Mouse (Mus musculus) testis, adult 2 months (tissue): ENCODE measurements around the gene Cdca7l. TPM values are rescaled to one million over a fixed set of nuclear protein-coding genes. Genes with fewer than 3 reads are reported as not detected.

Experiments used
- H3K27ac ChIP-seq: fragments of 200-500 bp; 2 replicates; pipeline ENCODE4 v1.5.1; 2012; ENCODE audit warnings: low read depth, low read length; ENCODE audit not compliant: control insufficient read depth, insufficient read depth
- H3K27me3 ChIP-seq: fragments of 200-500 bp; 2 replicates; pipeline ENCODE4 v1.6.1; 2012; ENCODE audit warnings: mild to moderate bottlenecking, low read length, moderate library complexity; ENCODE audit not compliant: control insufficient read depth, insufficient read depth
- H3K36me3 ChIP-seq: fragments of 200-500 bp; 2 replicates; pipeline ENCODE4 v1.6.1; 2012; ENCODE audit warnings: mild to moderate bottlenecking, low read length; ENCODE audit not compliant: control insufficient read depth, insufficient read depth
- H3K4me1 ChIP-seq: fragments of 200-500 bp; 2 replicates; pipeline ENCODE4 v1.6.1; 2012; ENCODE audit warnings: low read length; ENCODE audit not compliant: control insufficient read depth, insufficient read depth
- H3K4me3 ChIP-seq: fragments of 200-500 bp; 2 replicates; pipeline ENCODE4 v1.5.1; 2012; ENCODE audit warnings: low read depth, mild to moderate bottlenecking, low read length, moderate library complexity, mixed read lengths; ENCODE audit not compliant: control insufficient read depth
- CTCF ChIP-seq: fragments of 200-500 bp; IDR thresholded peaks from 2 replicates; pipeline ENCODE4 v1.5.1; 2012; ENCODE audit warnings: low read depth, mild to moderate bottlenecking, inconsistent platforms, low read length, moderate library complexity; ENCODE audit not compliant: control insufficient read depth, insufficient read depth, insufficient replicate concordance
- POLR2A ChIP-seq: fragments of 200-500 bp; IDR thresholded peaks from 2 replicates; pipeline ENCODE4 v1.6.1; 2012; ENCODE audit warnings: low read depth, mild to moderate bottlenecking, inconsistent platforms, low read length, moderate library complexity; ENCODE audit not compliant: control insufficient read depth
- polyA plus RNA-seq: library from polyadenylated mRNA; depleted of rRNA; stranded (reverse); fragments of >200 nt; gene quantifications from 2 replicates; pipeline ENCODE4 v1.2.3, GENCODE M21; 2012

Cdca7l gene
- polyA plus RNA-seq, 1 experiment: 6.4 TPM

GRCm38 (mm10) chr12:117832190-117832589 lies 28.1 kb downstream of the Cdca7l start:
- Histone ChIP-seq H3K4me3 (no peak overlapping the region), H3K4me1 (no peaks in the 10 kb centered on the region), H3K27ac (no peak overlapping the region), H3K36me3 (no peaks in the 10 kb centered on the region), H3K27me3 (no peaks in the 10 kb centered on the region)
- TF ChIP-seq POLR2A (no peak), CTCF (no peak)

DNA sequence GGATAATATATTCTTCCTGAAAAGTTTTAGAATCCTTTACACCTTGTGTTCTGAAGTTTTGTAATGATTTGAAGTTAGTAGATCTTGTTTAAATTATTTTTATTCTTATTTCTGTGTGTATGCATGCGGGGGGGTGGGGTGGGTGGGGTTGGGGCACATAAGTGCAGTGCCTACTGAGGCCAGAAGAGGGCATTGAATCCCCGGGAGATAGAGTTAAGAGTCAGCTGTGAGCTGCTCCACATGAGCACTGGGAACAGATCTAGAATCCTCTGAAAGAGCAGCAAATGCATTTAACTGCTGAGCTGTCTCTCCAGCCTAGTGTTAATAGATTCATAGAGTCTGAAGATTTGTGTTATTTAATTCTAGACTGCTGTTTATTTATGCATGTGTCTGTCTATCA lies 30.6 kb downstream of the Cdca7l start:
- H3K27me3 ChIP-seq: no peaks in the 10 kb centered on the region
- no peak overlapping the region for H3K27ac ChIP-seq
- H3K4me1 ChIP-seq: no peaks in the 10 kb centered on the region
- H3K36me3 ChIP-seq: no peaks in the 10 kb centered on the region
- H3K4me3 ChIP-seq: no peak overlapping the region
- TF ChIP-seq POLR2A (no peak), CTCF (no peak)

DNA sequence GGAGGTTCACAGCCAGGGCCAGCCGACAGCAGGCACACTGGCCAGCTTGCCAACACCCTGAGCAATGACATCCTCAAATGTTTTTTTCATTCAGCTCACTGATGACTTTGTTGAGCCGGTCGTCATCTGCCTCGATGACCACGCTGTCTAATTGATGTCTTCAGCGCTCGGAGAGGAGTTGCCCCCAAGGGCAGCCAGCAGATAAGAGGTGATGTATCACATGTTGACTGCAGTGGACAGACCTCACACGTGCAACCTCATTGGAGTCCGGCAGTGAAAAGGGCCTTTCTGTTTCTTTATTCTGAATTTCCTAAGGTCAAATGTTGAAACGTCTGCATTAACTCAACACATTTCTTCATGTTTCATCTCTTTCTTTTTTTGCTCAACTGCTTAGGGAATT lies 31.3 kb downstream of the Cdca7l start:
- Histone ChIP-seq H3K27ac (no peak overlapping the region), H3K4me3 (no peak overlapping the region), H3K36me3 (no peaks in the 10 kb centered on the region), H3K27me3 (no peaks in the 10 kb centered on the region), H3K4me1 (no peaks in the 10 kb centered on the region)
- TF ChIP-seq POLR2A (no peak), CTCF (no peak)

DNA sequence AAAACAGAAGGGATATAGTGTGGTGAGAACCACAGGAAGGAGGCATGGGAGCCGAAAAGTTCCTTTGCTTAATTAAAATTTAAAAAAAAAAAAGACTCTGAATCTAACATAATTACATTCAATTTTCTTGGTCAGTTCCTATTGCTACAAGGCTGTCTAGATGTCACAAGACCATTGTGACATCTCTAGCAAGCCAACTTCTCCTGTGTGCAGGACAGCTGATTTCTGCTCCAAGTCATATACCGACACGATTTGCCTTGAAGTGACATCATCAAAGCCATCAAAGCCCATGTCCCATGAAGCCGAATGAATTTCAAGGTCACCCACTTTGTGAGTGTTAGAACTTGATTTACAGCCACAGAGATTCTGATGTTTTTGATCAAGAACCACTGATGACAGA lies 33.3 kb downstream of the Cdca7l start:
- no peak overlapping the region for H3K4me3 ChIP-seq
- TF ChIP-seq POLR2A (no peak), CTCF (no peak)
- no peaks in the 10 kb centered on the region for H3K27me3 ChIP-seq
- no peaks in the 10 kb centered on the region for H3K36me3 ChIP-seq
- no peak overlapping the region for H3K27ac ChIP-seq
- no peaks in the 10 kb centered on the region for H3K4me1 ChIP-seq

GRCm38 (mm10) chr12:117840705-117841104 lies 36.6 kb downstream of the Cdca7l start:
- Histone ChIP-seq H3K27ac (no peak overlapping the region), H3K27me3 (no peaks in the 10 kb centered on the region), H3K36me3 (no peaks in the 10 kb centered on the region), H3K4me3 (no peak overlapping the region), H3K4me1 (peaks cover 3% of the 10 kb centered on the region)
- TF ChIP-seq POLR2A: no peak
- TF ChIP-seq CTCF: no peak

DNA sequence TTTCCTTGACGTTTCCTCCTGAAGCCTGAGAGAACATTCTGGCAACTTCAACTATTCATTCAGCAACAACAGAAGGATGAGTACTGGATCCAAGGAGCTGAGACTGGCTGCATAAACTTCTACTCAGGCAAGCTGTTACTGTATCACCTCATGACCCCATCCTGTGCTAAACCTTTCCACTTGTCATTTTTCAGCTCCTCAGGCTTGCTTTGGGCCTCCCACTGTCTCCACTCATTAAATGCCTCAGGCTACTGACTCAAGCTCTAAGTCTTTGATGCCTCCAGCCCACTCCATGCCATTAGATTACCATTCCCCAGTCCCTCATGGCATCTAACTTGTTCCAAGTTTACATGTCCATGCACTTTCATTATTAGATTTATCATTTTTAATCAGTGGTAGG lies 38.6 kb downstream of the Cdca7l start:
- Histone ChIP-seq H3K4me3 (no peak overlapping the region), H3K4me1 (peaks cover 3% of the 10 kb centered on the region), H3K27ac (no peak overlapping the region), H3K36me3 (no peaks in the 10 kb centered on the region), H3K27me3 (no peaks in the 10 kb centered on the region)
- TF ChIP-seq CTCF (no peak), POLR2A (no peak)

DNA sequence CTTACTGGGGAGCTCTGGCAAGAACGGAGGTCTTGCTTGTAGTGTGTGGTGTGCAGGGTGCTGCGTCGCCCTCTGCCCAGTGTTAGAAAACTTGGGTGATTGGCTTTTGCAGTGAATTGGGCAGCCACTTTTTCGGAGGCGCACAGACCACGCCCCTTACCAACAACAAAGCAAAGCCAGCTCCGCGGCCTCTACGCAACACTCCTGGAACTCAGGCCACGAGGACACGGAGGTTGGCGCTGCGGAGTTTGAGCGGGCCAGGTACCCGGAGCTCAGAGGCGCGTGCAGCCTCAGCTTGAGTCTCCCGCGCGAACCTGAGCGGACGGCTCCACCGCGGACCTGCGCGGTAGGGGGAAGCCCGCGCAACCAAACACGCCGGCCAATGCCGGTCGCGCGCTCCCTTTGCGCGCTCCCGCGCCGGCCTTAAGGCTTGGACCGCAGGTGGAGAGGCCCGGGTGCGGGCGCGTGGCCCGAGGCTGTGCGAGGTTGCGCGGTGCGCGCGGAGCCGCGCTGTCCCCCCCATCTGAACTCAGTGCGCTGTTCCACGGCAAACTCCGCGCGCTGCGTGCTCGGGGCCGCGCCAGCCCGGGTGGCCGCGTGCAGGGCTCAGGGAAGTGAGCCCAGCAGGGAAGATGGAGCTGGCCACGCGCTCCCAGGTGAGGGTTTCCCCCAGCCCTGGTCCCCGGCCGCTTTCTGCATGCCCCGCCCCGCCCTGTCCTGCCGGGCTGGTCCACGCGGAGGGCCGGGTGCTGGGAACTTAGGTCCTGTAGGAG lies 39.4 kb downstream of the Cdca7l start:
- TF ChIP-seq POLR2A (no peak), CTCF (no peak)
- Histone ChIP-seq H3K4me1 (peaks cover 3% of the 10 kb centered on the region), H3K4me3 (peak overlapping the region; percentile 72), H3K27me3 (no peaks in the 10 kb centered on the region), H3K36me3 (no peaks in the 10 kb centered on the region), H3K27ac (peak overlapping the region; percentile 32; the same call in 1 of the 2 replicates)
